Mouse (Mus musculus) embryonic fibroblast, embryonic 13.5 days (primary cell): ENCODE results near the gene Glcci1. TPM values are rescaled to one million over a fixed set of nuclear protein-coding genes. Genes with fewer than 3 reads are reported as not detected.

ENCODE experiments used
- H3K27ac ChIP-seq: 2 replicates; pipeline ENCODE4 v1.5.1; 2012; ENCODE audit warnings: low read length, control low read depth, inconsistent platforms; ENCODE audit not compliant: insufficient read depth
- H3K4me1 ChIP-seq: 2 replicates; pipeline ENCODE4 v1.6.1; 2011; ENCODE audit warnings: low read length; ENCODE audit not compliant: control insufficient read depth, insufficient read depth
- H3K4me3 ChIP-seq: 2 replicates; pipeline ENCODE4 v1.5.1; 2011; ENCODE audit warnings: mild to moderate bottlenecking, control low read depth, low read length; ENCODE audit not compliant: insufficient read depth
- CTCF ChIP-seq: IDR thresholded peaks from 2 replicates; pipeline ENCODE4 v1.5.1; 2011; ENCODE audit warnings: mild to moderate bottlenecking, control low read depth, low read length, moderate library complexity, borderline replicate concordance; ENCODE audit not compliant: insufficient read depth
- POLR2A ChIP-seq: IDR thresholded peaks from 2 replicates; pipeline ENCODE4 v1.6.1; 2011; ENCODE audit warnings: low read depth, mild to moderate bottlenecking, control low read depth, low read length, moderate library complexity
- polyA plus RNA-seq: library from polyadenylated mRNA; stranded (reverse); fragments of >200 nt; gene quantifications from 2 replicates; pipeline ENCODE4 v1.2.4, GENCODE M21; 2011; ENCODE audit warnings: low read depth; ENCODE audit not compliant: missing spikeins, insufficient read length

The Glcci1 gene
- polyA plus RNA-seq, 1 experiment = 1.9 TPM

DNA sequence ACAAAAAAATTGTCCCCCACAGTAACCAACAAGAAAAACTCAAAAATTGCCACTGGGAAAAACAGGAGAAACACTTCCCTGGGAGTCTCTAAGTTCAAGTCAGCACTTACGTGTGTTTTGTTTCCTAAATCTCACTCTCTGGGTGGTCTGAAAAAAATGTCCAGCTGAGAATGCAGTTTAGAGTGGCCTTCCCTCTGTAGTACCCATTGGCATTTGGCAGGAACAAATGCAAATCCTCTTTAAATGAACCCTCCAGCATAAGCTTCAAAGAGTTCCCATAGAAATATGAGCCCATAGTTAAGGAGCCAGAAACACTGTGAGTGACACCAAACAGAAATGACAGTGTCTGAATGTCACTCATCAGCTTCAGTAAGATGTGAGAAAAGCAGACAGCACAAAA, 30.2 kb upstream of the Glcci1 start:
- Histone ChIP-seq H3K4me1 (no peaks in the 10 kb centered on the region), H3K4me3 (no peak overlapping the region), H3K27ac (no peak overlapping the region)
- TF ChIP-seq POLR2A (no peak), CTCF (no peak)

DNA sequence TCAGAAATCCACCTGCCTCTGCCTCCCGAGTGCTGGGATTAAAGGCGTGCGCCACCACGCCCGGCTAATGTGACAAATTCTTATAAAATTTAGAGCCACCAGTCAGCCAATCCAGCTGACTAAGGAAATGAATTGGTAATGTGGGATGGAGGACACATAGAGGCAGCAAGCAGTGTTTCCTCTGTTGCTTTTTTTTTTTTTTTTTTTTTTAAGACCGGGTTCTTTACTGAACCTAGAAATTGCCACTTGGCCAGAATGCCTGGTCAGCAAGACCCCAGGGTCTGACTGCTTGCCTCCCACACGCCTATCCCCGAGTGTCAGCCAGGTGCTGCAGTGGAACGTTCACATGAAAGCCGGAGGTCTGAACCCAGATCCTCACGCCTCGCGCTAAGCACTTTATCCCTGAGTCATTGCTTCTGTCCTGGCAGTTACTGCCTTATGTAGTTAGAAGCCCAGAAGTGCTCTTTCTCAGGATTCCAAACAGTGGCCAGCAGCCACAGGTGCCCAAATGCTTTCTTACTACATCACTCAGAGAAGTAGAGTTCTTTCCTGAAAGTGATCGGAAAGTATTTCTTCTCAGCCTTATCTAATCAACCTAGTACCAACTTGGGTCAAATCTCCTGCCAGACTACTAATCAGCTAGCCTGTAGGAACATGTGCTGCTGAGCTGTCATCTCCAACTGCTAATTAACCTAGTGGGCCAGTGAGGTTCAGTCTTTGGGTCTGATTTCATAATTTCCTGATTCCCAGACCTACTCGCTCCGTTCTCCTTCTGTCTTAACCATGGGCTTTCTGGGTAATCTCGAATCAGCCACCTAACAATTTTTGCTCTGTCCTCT, 24.7 kb upstream of the Glcci1 start:
- Histone ChIP-seq H3K27ac (no peak overlapping the region), H3K4me1 (no peaks in the 10 kb centered on the region), H3K4me3 (no peak overlapping the region)
- no peak for TF ChIP-seq POLR2A
- TF ChIP-seq CTCF = no peak

GRCm38 (mm10) chr6:8485414-8486175, 23.8 kb upstream of the Glcci1 start:
- TF ChIP-seq CTCF = no peak
- no peak for TF ChIP-seq POLR2A
- Histone ChIP-seq H3K4me3 (no peak overlapping the region), H3K27ac (no peak overlapping the region), H3K4me1 (no peaks in the 10 kb centered on the region)

- no peaks in the 10 kb centered on the region for H3K4me1 ChIP-seq
- H3K4me3 ChIP-seq = no peak overlapping the region
- TF ChIP-seq POLR2A (no peak), CTCF (no peak)
- no peak overlapping the region for H3K27ac ChIP-seq
Measured at GRCm38 (mm10) chr6:8486391-8487043, 22.9 kb upstream of the Glcci1 start.

DNA sequence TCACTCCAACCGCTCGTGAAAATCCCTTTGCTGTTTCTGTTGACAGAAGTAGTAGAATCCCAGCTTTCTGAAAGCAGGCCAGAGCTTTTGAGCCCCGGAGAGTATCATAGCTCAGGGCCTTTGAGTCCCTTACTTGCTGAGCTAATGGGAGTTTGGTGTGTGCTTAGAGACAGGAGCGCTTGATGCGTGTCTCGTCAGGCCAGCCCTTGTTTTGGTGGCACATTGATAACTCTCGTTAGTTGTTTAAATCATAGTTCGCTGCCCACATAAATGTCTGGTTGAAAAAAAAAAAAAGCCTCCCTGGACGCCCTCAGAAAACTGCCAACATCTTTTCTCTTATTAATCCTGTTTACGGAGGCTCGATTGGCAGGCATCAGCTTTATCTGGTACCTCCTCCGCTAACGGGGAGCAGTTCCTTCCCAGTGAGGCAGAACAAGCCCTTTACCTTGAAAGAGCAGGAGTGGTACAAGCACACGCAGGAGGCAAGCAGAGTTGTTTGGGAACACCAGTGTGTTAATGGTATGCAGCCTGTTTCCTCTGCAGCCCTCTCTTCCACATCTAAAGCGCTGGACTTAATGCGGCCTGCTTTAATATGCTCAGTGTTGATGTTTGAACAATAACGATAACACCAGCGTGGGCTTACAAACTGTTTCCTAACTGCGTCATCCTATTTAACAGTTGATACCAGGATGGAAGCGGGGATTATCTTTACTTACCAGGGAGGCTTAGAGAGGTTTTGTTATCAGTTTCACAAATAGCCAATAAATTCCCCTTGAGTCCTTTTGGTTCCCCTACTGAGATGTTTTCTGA, 22.2 kb upstream of the Glcci1 start:
- TF ChIP-seq POLR2A (no peak), CTCF (no peak)
- no peak overlapping the region for H3K27ac ChIP-seq
- no peak overlapping the region for H3K4me3 ChIP-seq
- H3K4me1 ChIP-seq = no peaks in the 10 kb centered on the region

DNA sequence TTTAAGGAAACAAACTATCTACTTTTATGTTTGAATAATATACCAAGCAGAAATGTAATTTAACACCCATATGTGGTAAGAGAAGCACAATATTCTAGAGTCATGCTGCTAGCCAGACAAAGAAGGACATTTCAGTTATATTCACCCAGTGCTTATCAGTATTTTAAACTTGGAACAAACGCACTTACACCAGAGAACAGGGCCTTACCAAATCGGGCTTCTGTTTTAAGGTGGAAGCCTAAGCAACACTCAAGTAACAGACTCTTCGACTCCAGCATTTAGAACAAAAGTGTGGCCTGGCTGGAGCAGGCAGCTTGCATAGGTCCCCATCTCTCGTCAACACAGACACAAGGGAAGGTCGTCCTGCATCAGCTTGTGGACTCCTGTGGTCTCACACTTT, 21.2 kb upstream of the Glcci1 start:
- TF ChIP-seq CTCF (no peak), POLR2A (no peak)
- Histone ChIP-seq H3K4me1 (no peaks in the 10 kb centered on the region), H3K4me3 (no peak overlapping the region), H3K27ac (no peak overlapping the region)

GRCm38 (mm10) chr6:8489266-8489665, 20.1 kb upstream of the Glcci1 start:
- Histone ChIP-seq H3K27ac (no peak overlapping the region), H3K4me1 (no peaks in the 10 kb centered on the region), H3K4me3 (no peak overlapping the region)
- no peak for TF ChIP-seq POLR2A
- TF ChIP-seq CTCF = no peak

DNA sequence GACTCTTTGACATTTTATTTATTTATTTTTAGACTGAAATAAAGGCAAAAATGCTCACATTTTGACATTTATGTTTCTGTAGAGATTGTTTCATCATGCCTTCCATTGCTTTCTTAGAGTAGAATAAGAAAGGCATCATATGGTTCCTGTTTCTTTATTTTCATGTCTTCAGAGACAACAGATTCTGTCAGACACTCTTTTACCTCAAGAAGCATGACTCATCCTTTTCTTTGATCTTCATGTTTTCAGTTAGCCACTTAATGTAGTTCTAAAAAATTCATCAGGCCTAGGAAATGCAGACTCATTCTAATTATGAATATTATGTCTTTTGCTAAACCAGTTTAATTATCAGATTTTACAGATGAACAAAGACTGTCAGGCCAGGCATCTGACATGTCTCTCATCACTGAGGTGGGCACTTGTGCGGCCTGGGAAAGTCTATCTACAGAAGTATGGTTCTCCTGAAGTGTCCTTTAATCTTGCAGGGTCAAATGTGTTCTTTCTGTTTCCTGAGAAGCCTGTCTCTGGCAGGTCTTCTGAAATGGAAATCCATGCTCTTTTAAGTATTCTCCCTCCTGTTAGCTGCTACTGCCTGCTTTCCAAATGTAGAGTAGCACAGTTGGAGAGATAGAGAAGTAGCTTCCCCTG, 19.3 kb upstream of the Glcci1 start:
- Histone ChIP-seq H3K4me1 (no peaks in the 10 kb centered on the region), H3K4me3 (no peak overlapping the region), H3K27ac (no peak overlapping the region)
- TF ChIP-seq POLR2A (no peak), CTCF (no peak)

DNA sequence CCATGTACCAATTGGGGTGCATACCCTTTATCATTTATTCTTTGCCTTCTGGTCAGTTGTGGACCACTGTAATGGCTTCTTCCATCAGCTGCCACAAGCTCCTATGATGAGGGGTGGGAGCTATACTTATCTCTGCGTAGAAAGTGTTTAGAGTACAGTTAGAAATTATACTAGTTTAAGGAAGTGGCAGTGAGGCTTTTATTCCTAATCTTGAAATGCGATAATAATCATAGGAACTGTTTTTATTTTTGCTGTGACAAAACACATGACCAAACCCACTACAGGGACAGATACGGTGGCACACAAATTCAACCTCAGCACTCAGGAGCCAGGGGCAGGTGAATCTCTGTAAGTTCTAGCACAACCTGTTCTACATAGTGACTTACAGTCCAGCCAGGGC, 17.2 kb upstream of the Glcci1 start:
- H3K4me3 ChIP-seq = no peak overlapping the region
- H3K4me1 ChIP-seq = no peaks in the 10 kb centered on the region
- TF ChIP-seq CTCF = no peak
- no peak for TF ChIP-seq POLR2A
- H3K27ac ChIP-seq = no peak overlapping the region
